Mouse (Mus musculus) heart, adult 2 months (tissue): ENCODE measurements around the gene Fam81a.

Experiments used
- CTCF ChIP-seq: fragments of 200-600 bp; IDR thresholded peaks from 2 replicates; pipeline ENCODE4 v1.8.1; 2022; ENCODE audit warnings: antibody characterized with exemption, mild to moderate bottlenecking, moderate library complexity
- EP300 ChIP-seq: fragments of 200-500 bp; IDR thresholded peaks from 2 replicates; pipeline ENCODE4 v1.6.1; 2011; ENCODE audit warnings: low read depth, low read length, control low read depth; ENCODE audit not compliant: insufficient read depth
- POLR2A ChIP-seq: fragments of 200-500 bp; IDR thresholded peaks from 2 replicates; pipeline ENCODE4 v1.6.1; 2011; ENCODE audit warnings: mild to moderate bottlenecking, low read depth, low read length, control low read depth; ENCODE audit not compliant: insufficient read depth

- TF ChIP-seq POLR2A (no peak), EP300 (no peak), CTCF (no peak)
These were observed 39.3 kb downstream of the Fam81a start for GRCm38 (mm10) chr9:70103106-70103505.
